Mouse (Mus musculus) CH12.LX (cell line): ENCODE data around the gene Tnnc1. TPM values are rescaled to one million over a fixed set of nuclear protein-coding genes. Genes with fewer than 3 reads are reported as not detected.
A peak's percentile ranks its signal among the peaks of the same experiment; 100 is the strongest.

ENCODE experiments used
- DNase-seq: peaks from one replicate; pipeline ENCODE4 v3.0.0-alpha.2; 2013; ENCODE audit errors: extremely low read depth
- H3K27ac ChIP-seq: 2 replicates; pipeline ENCODE4 v1.5.1; 2012; ENCODE audit warnings: low read depth, mild to moderate bottlenecking, control low read depth, moderate library complexity; ENCODE audit not compliant: insufficient read depth
- H3K27me3 ChIP-seq: replicated peaks from 2 replicates; pipeline ENCODE3; 2012; ENCODE audit warnings: inconsistent platforms
- H3K36me3 ChIP-seq, 2 experiments: replicated peaks in 1 of 2; 2 replicates each; pipeline versions ENCODE3 to v1.6.1; 2012; ENCODE audit warnings: inconsistent platforms in 1 of 2, low read length in 1 of 2, mild to moderate bottlenecking in 1 of 2, mixed read lengths in 1 of 2, moderate library complexity in 1 of 2; ENCODE audit not compliant: control insufficient read depth in 1 of 2, insufficient read depth in 1 of 2
- H3K4me1 ChIP-seq, 2 experiments: 2 replicates each; pipeline ENCODE4 v1.6.1; 2012; ENCODE audit warnings: inconsistent platforms in 1 of 2, moderate library complexity in 1 of 2; ENCODE audit not compliant: insufficient read depth in 2 of 2, control insufficient read depth in 1 of 2
- H3K4me2 ChIP-seq: 2 replicates; pipeline ENCODE4 v1.6.1; 2012; ENCODE audit warnings: low read depth, mild to moderate bottlenecking, control low read depth; ENCODE audit not compliant: poor library complexity, insufficient read depth, severe bottlenecking
- H3K4me3 ChIP-seq, 3 experiments: fragments of 150-350 bp in 1 of 3; sonication (generic) in 1 of 3; replicated peaks in 1 of 3; 2 replicates each; pipeline versions ENCODE3 to v1.5.1; 2011 to 2012; ENCODE audit warnings: low read depth in 2 of 3, low read length in 2 of 3, mild to moderate bottlenecking in 2 of 3, moderate library complexity in 2 of 3, control low read depth in 1 of 3, improper control_type of control experiment in 1 of 3, inconsistent platforms in 1 of 3, mixed read lengths in 1 of 3; ENCODE audit not compliant: poor library complexity in 1 of 3
- H3K79me2 ChIP-seq: replicated peaks from 2 replicates; pipeline ENCODE4 v1.6.1; 2012; ENCODE audit warnings: mild to moderate bottlenecking, moderate library complexity; ENCODE audit not compliant: control insufficient read depth, poor library complexity, insufficient read depth, severe bottlenecking; ENCODE audit errors: extremely low read depth
- H3K9ac ChIP-seq: 2 replicates; pipeline ENCODE4 v1.6.1; 2012; ENCODE audit warnings: low read depth, mild to moderate bottlenecking, control low read depth, moderate library complexity; ENCODE audit not compliant: insufficient read depth
- H3K9me3 ChIP-seq: replicated peaks from 2 replicates; pipeline ENCODE3; 2012; ENCODE audit warnings: low read length, inconsistent platforms, mixed read lengths
- BHLHE40 ChIP-seq: IDR thresholded peaks from 2 replicates; pipeline ENCODE4 v1.6.1; 2011; ENCODE audit warnings: mild to moderate bottlenecking, low read depth, low read length, improper control_type of control experiment
- CTCF ChIP-seq, 2 experiments: IDR thresholded peaks in 1 of 2; conservative IDR thresholded peaks in 1 of 2; 2 replicates each; pipeline ENCODE4 v1.5.1; 2011 to 2012; ENCODE audit warnings: low read depth in 2 of 2, low read length in 2 of 2, improper control_type of control experiment in 1 of 2, inconsistent platforms in 1 of 2, mild to moderate bottlenecking in 1 of 2, moderate library complexity in 1 of 2
- EP300 ChIP-seq: IDR thresholded peaks from 2 replicates; pipeline ENCODE4 v1.6.1; 2011; ENCODE audit warnings: low read length, improper control_type of control experiment
- ETS1 ChIP-seq: conservative IDR thresholded peaks from 2 replicates; pipeline ENCODE4 v1.6.1; 2012; ENCODE audit warnings: low read depth, mild to moderate bottlenecking, inconsistent platforms, low read length, improper control_type of control experiment, moderate library complexity
- HCFC1 ChIP-seq: IDR thresholded peaks from 2 replicates; pipeline ENCODE4 v1.6.1; 2012; ENCODE audit warnings: low read depth, mild to moderate bottlenecking, inconsistent platforms, low read length, improper control_type of control experiment
- IRF4 ChIP-seq: IDR thresholded peaks from 2 replicates; pipeline ENCODE4 v1.6.1; 2014; ENCODE audit warnings: low read depth, mild to moderate bottlenecking, inconsistent platforms, low read length, improper control_type of control experiment
- JUN ChIP-seq: IDR thresholded peaks from 2 replicates; pipeline ENCODE4 v1.6.1; 2011; ENCODE audit warnings: low read depth, mild to moderate bottlenecking, low read length, improper control_type of control experiment, moderate library complexity; ENCODE audit not compliant: insufficient read depth
- JUND ChIP-seq: conservative IDR thresholded peaks from 2 replicates; pipeline ENCODE4 v1.6.1; 2011; ENCODE audit warnings: low read depth, low read length, improper control_type of control experiment
- MAFK ChIP-seq: IDR thresholded peaks from 2 replicates; pipeline ENCODE4 v1.6.1; 2011; ENCODE audit warnings: low read length, improper control_type of control experiment; ENCODE audit not compliant: insufficient replicate concordance
- MAX ChIP-seq: IDR thresholded peaks from 2 replicates; pipeline ENCODE4 v1.6.1; 2011; ENCODE audit warnings: low read length, improper control_type of control experiment
- MXI1 ChIP-seq: IDR thresholded peaks from 2 replicates; pipeline ENCODE4 v1.6.1; 2011; ENCODE audit warnings: mild to moderate bottlenecking, low read depth, low read length, improper control_type of control experiment
- PAX5 ChIP-seq: IDR thresholded peaks from 2 replicates; pipeline ENCODE4 v1.6.1; 2012; ENCODE audit warnings: low read length, inconsistent platforms, mixed read lengths
- RAD21 ChIP-seq: IDR thresholded peaks from 2 replicates; pipeline ENCODE4 v1.6.1; 2011; ENCODE audit warnings: low read depth, mild to moderate bottlenecking, low read length, improper control_type of control experiment, moderate library complexity
- RCOR1 ChIP-seq: conservative IDR thresholded peaks from 2 replicates; pipeline ENCODE4 v1.6.1; 2012; ENCODE audit warnings: low read depth, mild to moderate bottlenecking, inconsistent platforms, low read length, improper control_type of control experiment
- SIN3A ChIP-seq: IDR thresholded peaks from 2 replicates; pipeline ENCODE4 v1.6.1; 2012; ENCODE audit warnings: low read length, improper control_type of control experiment, inconsistent platforms
- UBTF ChIP-seq: IDR thresholded peaks from 2 replicates; pipeline ENCODE4 v1.6.1; 2012; ENCODE audit warnings: low read depth, mild to moderate bottlenecking, inconsistent platforms, low read length, improper control_type of control experiment, moderate library complexity
- USF2 ChIP-seq: conservative IDR thresholded peaks from 2 replicates; pipeline ENCODE4 v1.6.1; 2011; ENCODE audit warnings: low read depth, low read length, improper control_type of control experiment
- ZKSCAN1 ChIP-seq: IDR thresholded peaks from 2 replicates; pipeline ENCODE4 v1.6.1; 2012; ENCODE audit warnings: low read depth, inconsistent platforms, low read length, improper control_type of control experiment, borderline replicate concordance
- ZMIZ1 ChIP-seq: IDR thresholded peaks from 2 replicates; pipeline ENCODE4 v1.6.1; 2012; ENCODE audit warnings: low read depth, mild to moderate bottlenecking, inconsistent platforms, low read length, improper control_type of control experiment
- ZNF384 ChIP-seq: IDR thresholded peaks from 2 replicates; pipeline ENCODE4 v1.6.1; 2012; ENCODE audit warnings: low read depth, low read length, improper control_type of control experiment, inconsistent platforms
- dilution Hi-C: fragments of 300-500 bp; cut with MboI; formaldehyde crosslinking; loops from 2 replicates; pipeline ENCODE4 v1.14.3; 2020; ENCODE audit warnings: low sequenced_read_pairs; ENCODE audit not compliant: extremely low pct_unique_long_range_greater_than_20kb, extremely low pct_ligation_motif_present
- in situ Hi-C: fragments of 300-500 bp; cut with MboI; formaldehyde crosslinking; loops from 3 replicates; pipeline ENCODE4 v1.14.3; 2019; ENCODE audit warnings: low sequenced_read_pairs, low pct_ligation_motif_present, low pct_unique_long_range_greater_than_20kb, mixed read lengths
- polyA plus RNA-seq: library from polyadenylated mRNA; unstranded; fragments of >175 nt; gene quantifications from 2 replicates; pipeline ENCODE4 v1.2.1, GENCODE M21; 2012; ENCODE audit warnings: low read depth; ENCODE audit not compliant: insufficient read length
- total RNA-seq, 2 experiments: library from RNA; depleted of rRNA; stranded (reverse); fragments of 300-350 nt in 1 of 2; fragments of >200 nt in 1 of 2; gene quantifications; 2 replicates each; pipeline ENCODE4 v1.2.3; 2012 to 2014

The Tnnc1 gene
- total and polyA plus RNA-seq, 3 experiments = 0.25 to 0.66 (median 0.63) TPM

- peak; percentile 39 for DNase-seq
- dilution Hi-C loops = no loop called here
- H3K4me3 ChIP-seq = peak overlapping the region; percentile 79 to 97 (median 88)
- TF ChIP-seq EP300 = no peak
- TF ChIP-seq MXI1 = no peak
- 0 out of 2 replicates have a peak, but pooled peaks have one; percentile 18 for TF ChIP-seq SIN3A
- no peak for TF ChIP-seq CTCF (conservative IDR thresholded peaks at IDR 0.05 in 1 of 2, IDR thresholded peaks at IDR 0.05 in 1 of 2; ENCODE audit: low read depth in 2 of 2, low read length in 2 of 2)
- no peak for TF ChIP-seq MAFK
- no peak for TF ChIP-seq IRF4
- TF ChIP-seq JUND = no peak
- no peak for TF ChIP-seq RCOR1
- TF ChIP-seq ZNF384 = no peak
- TF ChIP-seq JUN = no peak
- no peak for TF ChIP-seq UBTF
- TF ChIP-seq RAD21 = no peak
- 0 out of 2 replicates have a peak, but pooled peaks have one; percentile 11 for TF ChIP-seq ZMIZ1
- TF ChIP-seq BHLHE40 = 0 out of 2 replicates have a peak, but pooled peaks have one; percentile 35
- TF ChIP-seq ETS1 = no peak
- TF ChIP-seq USF2 = no peak
- TF ChIP-seq MAX = no peak
- TF ChIP-seq HCFC1 = peak; percentile 23; the same call in 1 of the 2 replicates
- no peak for TF ChIP-seq ZKSCAN1
- TF ChIP-seq PAX5 = no peak
- TF ChIP-seq, all 38 proteins: peak for 4
- H3K9me3 ChIP-seq = no peaks in the 10 kb centered on the region
- peaks cover 12% of the 10 kb centered on the region for H3K27me3 ChIP-seq
- peak overlapping the region; percentile 93 for H3K9ac ChIP-seq
- in situ Hi-C loops = no loop called here
- peak overlapping the region; percentile 21 for H3K27ac ChIP-seq
- peak overlapping the region; percentile 95 for H3K4me2 ChIP-seq
- peaks cover 25 to 39% of the 10 kb centered on the region in 2 experiments for H3K36me3 ChIP-seq
- peaks cover 29% of the 10 kb centered on the region for H3K79me2 ChIP-seq
- peaks cover 5 to 24% of the 10 kb centered on the region in 2 experiments; a peak in 3 of 4 replicates for H3K4me1 ChIP-seq
Observed at GRCm38 (mm10) chr14:31205562-31206467, 2.3 kb upstream of the Tnnc1 start.
